Mouse (Mus musculus) gastrocnemius, postnatal 14 days (tissue): Measurements from ENCODE around the gene Kcnh5. TPM values are rescaled to one million over a fixed set of nuclear protein-coding genes. Genes with fewer than 3 reads are reported as not detected.

Source experiments
- DNase-seq: peaks from one replicate; pipeline ENCODE4 v3.0.0; 2021; ENCODE audit warnings: mixed read lengths
- intact Hi-C: fragments of 180-260 bp; cut with DNase I; formaldehyde crosslinking; loops from one replicate; pipeline ENCODE4 v1.15.1; 2025; ENCODE audit warnings: low total_unique reads
- long read RNA-seq, 2 experiments: library from polyadenylated mRNA; stranded (forward); transcript quantifications; one replicate each; pipeline ENCODE4 v2.0.0; 2021
- total RNA-seq, 2 experiments: library from RNA; stranded (reverse); gene quantifications; 2 replicates each; pipeline ENCODE4 v1.2.3; 2021

The Kcnh5 gene
- under 1 TPM; 0.04 to 0.08 TPM for total RNA-seq
- long read RNA-seq, experiment 1 = 0 reads
- long read RNA-seq, experiment 2 = 0 reads

- intact Hi-C loops = loop anchor here (10.0 kb wide), 1 partner anchor 208 kb away; no protein-coding TSS in a partner anchor
- DNase-seq = peak; percentile 26
Observed at GRCm38 (mm10) chr12:75176691-75177645, at the start of gene Kcnh5. Gene Kcnh5, minus strand, starts transcription at chr12:75177332.

DNA sequence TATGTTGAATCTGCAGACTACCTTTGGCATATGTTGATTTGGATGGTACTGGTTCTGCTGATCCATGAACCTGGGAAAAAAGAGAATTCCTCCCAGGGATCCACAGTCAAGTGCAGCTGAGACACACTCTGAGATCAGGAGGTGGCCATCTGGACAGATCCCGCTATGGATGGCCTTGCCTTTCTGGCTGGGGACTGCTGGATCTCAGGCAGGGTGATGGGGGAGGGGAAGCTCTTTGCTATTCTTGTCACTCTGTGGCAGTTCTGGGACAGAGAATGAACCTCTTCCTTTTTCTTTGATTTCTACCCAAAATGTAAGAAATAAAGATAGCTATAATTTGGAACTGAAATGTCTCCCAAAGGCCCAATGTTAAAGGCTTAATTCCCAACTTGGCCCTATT is 46.8 kb upstream of the Kcnh5 start:
- no peak for DNase-seq
- intact Hi-C loops = no loop called here

GRCm38 (mm10) chr12:75189413-75189812 is 12.3 kb upstream of the Kcnh5 start:
- no peak for DNase-seq
- intact Hi-C loops = no loop called here

DNA sequence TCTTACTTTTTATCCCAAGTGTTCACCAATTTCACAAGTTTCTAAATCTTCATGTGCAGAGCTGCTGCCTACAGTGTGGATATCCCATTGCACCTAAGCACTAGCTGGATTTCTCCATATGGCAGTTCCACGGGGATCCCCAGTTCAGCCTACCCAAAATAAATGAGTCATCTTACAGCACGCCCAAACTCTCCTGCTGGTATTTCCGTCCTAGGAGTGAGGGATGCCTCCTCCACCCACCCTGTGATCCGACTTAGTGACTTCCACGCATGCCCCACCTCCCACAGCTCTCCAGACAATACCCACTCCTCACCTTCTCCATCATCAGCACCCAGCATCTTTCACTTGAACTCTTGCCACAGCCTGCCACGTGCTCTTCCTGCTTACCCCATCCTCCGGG is 5.5 kb upstream of the Kcnh5 start:
- intact Hi-C loops = no loop called here
- no peak for DNase-seq

GRCm38 (mm10) chr12:75179491-75179890 is 2.4 kb upstream of the Kcnh5 start:
- intact Hi-C loops = loop anchor here (10.0 kb wide), 1 partner anchor 205 kb away; no protein-coding TSS in a partner anchor
- DNase-seq = no peak

DNA sequence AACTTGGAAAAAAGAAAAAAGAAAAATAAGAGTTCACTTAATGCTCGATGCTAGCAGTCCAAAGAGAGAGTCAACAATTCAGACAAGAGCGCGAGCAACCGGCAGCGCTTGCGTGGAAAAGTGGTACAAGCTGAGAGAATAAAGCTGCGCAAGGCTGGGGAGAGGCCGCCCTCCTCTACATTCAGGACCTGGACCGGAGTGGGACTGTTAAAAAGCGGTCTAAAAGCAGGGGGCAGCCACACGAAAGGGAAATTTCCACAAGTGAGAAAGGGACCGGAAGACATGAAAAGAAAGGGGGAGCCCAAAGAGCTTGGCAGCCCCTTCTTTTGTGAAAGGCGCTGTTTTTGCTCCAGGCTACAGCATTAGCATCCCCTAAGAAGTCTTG is 506 bp upstream of the Kcnh5 start:
- intact Hi-C loops = loop anchor here (10.0 kb wide), 1 partner anchor 207 kb away; no protein-coding TSS in a partner anchor
- DNase-seq = no peak

DNA sequence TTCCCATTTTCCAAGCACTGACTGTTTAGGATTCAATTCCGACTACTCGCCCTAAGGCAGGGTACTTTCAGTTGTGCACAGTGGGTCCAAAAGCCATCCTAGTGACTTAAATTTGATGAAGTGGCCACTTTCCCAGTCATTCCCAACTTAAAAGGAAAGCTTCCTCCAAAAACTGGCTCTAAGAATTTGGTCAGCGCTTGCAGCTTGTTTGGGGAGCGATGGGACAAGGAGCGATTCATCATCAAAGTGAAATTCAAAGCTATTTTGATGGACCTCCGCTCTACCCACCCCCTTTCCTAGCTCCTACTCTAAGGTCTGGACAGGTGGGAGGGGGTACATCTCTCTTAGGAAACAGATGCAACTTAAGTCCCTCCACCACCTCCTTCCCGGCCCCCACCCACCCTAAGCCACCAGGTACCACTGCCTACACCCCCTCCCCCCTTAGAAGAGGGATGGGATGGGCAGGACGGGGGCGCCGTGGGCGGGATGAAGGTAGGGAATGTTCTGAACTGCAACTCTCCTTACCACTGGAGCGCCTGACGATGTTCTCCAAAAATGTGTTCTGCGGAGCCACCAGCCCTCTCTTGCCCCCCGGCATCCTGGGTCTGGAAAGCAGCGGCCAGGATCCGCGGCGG is 1.1 kb downstream of the Kcnh5 start:
- intact Hi-C loops = loop anchor here (10.0 kb wide), 1 partner anchor 209 kb away; no protein-coding TSS in a partner anchor
- no peak for DNase-seq

DNA sequence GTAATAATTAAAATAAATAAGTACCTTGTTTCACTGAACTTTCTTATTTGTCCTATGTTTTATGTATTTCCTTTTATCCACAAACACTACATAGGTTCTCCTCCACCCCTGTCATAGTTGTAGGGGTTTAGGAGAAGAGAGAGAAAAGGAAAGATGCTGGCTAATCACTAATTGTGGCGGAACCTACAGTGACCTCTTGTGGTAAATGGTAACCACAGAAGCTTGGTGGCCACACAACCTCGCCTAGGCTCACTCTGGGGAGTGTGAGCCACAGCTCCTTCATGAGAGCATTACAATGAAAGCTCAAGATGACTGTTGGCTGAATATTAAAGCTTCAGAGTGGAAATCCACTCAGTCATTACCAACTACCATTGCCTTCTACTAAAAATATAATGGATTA is 6.2 kb downstream of the Kcnh5 start:
- intact Hi-C loops = loop anchor here (2.0 to 10.0 kb wide), 2 partner anchors 214 to 850 kb away; no protein-coding TSS in a partner anchor
- no peak for DNase-seq

DNA sequence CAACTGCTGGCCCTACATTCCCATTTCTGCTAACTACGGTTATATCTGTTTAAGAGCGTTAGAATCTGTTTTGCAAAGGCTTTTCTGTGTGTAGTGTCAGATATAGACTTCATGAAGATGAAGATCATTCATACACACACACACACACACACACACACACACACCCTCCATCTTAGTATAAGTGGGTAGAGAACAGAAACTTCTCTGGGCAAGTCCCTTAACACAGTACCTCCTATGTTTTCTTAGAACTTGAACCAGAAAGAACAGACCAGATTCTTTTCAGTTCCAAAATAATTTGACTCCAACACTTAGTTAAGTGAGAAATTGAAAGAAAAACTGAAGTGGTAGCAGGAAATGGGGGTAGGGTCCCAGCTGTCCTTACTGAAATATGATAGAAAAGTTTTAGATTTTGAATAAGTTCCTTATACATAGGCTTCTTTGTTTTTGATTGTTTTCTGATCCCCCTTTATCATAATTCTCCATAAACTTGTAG is 24.0 kb downstream of the Kcnh5 start:
- intact Hi-C loops = no loop called here
- DNase-seq = no peak

- intact Hi-C loops = no loop called here
Observed at GRCm38 (mm10) chr12:75139792-75140191, 37.3 kb downstream of the Kcnh5 start.

GRCm38 (mm10) chr12:75091921-75092320 is 85.2 kb downstream of the Kcnh5 start:
- intact Hi-C loops = no loop called here
- DNase-seq = no peak

More at GRCm38 (mm10) chr12:75139792-75140191, 37.3 kb downstream of the Kcnh5 start:
- DNase-seq = no peak

GRCm38 (mm10) chr12:75090957-75091356 is 86.2 kb downstream of the Kcnh5 start:
- intact Hi-C loops = no loop called here
- no peak for DNase-seq

- no peak for DNase-seq
- intact Hi-C loops = no loop called here
Observed at GRCm38 (mm10) chr12:75077175-75077574, 100.0 kb downstream of the Kcnh5 start.

DNA sequence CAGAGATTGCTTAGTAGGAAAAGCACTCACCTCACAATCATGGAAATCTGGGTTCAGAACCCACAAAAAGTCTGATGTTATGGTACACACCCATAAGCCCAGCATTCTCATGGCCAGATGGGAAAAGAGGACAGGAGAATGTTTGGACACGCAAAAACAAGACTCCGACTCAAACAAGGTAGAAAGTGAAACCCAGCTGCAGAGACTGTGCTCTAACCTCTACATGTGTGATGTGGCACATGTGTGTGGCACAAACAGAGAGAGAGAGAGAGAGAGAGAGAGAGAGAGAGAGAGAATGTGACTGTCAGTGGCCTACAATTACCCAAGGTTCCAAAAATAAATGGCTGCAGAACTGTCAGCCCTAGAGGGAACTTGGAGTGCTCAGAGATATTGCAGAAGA is 106.1 kb downstream of the Kcnh5 start:
- intact Hi-C loops = no loop called here
- DNase-seq = no peak

DNA sequence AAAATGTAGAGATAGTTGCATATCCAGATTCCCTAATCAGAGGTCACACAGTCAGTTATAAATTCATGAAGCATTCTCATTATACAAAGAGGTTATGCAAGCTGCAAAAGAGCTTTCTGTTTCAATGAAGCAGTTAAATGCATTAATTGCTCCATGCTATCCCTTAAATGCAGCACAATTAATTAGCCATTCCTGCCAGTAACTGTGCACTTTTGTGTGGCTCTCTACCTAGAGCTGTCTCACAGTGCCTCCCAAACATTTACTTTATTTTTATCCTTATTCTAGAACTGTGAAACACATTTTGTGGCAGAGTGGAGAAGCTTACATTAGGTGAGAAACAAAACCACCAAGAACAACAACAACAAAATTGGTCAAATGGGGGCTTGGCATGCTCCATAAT is 114.6 kb downstream of the Kcnh5 start:
- intact Hi-C loops = no loop called here
- DNase-seq = no peak

GRCm38 (mm10) chr12:75061731-75062130 is 115.4 kb downstream of the Kcnh5 start:
- DNase-seq = no peak
- intact Hi-C loops = no loop called here

DNA sequence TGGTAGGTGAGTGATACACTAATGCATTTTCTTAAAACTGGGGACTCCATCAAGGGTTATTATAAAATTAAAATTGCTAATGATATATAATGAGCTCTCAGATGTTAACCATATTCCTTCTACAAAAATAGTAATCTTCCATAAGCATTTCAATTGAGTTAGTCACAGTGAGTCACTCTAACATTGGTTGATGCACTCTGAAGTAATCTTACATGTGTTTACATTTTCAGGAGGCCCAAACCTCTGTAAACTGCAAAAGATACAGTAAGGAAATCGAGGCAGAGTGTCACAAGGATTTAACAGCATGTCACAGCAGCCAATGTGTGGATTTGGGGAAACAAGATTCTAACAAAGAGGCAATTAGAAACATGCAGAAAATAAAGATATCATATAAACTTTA is 123.4 kb downstream of the Kcnh5 start:
- DNase-seq = no peak
- intact Hi-C loops = loop anchor here (2.0 kb wide), 1 partner anchor 47 kb away; no protein-coding TSS in a partner anchor

DNA sequence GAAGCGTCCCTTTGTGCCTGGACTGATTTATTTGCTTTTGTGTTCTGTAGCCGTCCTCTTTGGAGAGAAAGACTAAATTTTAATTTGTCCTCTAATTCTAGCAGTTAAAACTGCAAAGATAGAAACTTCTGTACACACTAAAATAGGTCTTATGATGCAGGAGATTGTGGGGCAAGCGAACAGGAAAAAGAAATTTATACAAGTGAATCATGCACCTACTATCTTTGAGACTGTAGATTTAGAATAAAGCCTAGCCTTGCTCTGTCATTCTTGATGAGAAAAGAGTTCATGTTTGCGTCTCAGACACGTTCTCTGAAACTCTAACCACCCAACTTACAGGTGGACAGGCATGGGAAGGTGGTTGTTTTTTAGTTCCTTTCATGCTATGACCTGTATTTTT is 140.4 kb downstream of the Kcnh5 start:
- intact Hi-C loops = no loop called here

GRCm38 (mm10) chr12:75031970-75032864 is 144.9 kb downstream of the Kcnh5 start:
- intact Hi-C loops = no loop called here
- DNase-seq = no peak

More for the DNA sequence above, 140.4 kb downstream of the Kcnh5 start:
- no peak for DNase-seq
